Mouse (Mus musculus) intestine, embryonic 14.5 days (tissue): ENCODE measurements around the gene Chac1. TPM values are rescaled to one million over a fixed set of nuclear protein-coding genes. Genes with fewer than 3 reads are reported as not detected.
A peak's percentile ranks its signal among the peaks of the same experiment; 100 is the strongest.

Source experiments
- ATAC-seq: fragments of 200-750 bp; cut with Nextera tagmentation; replicated peaks from 2 replicates; pipeline ENCODE4 v1.8.0; 2017; ENCODE audit warnings: low read depth, moderate number of reproducible peaks, moderate TSS enrichment, moderate library complexity; ENCODE audit not compliant: low FRiP score, low TSS enrichment
- DNase-seq: peaks from one replicate; pipeline ENCODE4 v3.0.0-alpha.2; 2018; ENCODE audit warnings: low spot score
- H3K27ac ChIP-seq: fragments of 300-500 bp; sonication (generic); 2 replicates; pipeline ENCODE4 v1.5.1; 2014; ENCODE audit warnings: low read depth, mild to moderate bottlenecking, control low read depth
- H3K27me3 ChIP-seq: fragments of 300-500 bp; sonication (generic); replicated peaks from 2 replicates; pipeline ENCODE4 v1.6.1; 2014; ENCODE audit warnings: low read length, control low read depth; ENCODE audit not compliant: control insufficient read depth, insufficient read depth
- H3K36me3 ChIP-seq: fragments of 300-500 bp; sonication (generic); 2 replicates; pipeline ENCODE4 v1.6.1; 2014; ENCODE audit warnings: low read length, control low read depth; ENCODE audit not compliant: control insufficient read depth, insufficient read depth
- H3K4me1 ChIP-seq: fragments of 300-500 bp; sonication (generic); replicated peaks from 2 replicates; pipeline ENCODE4 v1.6.1; 2014; ENCODE audit warnings: low read length, control low read depth, mixed read lengths; ENCODE audit not compliant: control insufficient read depth, insufficient read depth
- H3K4me2 ChIP-seq: fragments of 300-500 bp; sonication (generic); 2 replicates; pipeline ENCODE4 v1.6.1; 2014; ENCODE audit warnings: low read length
- H3K4me3 ChIP-seq: fragments of 300-500 bp; sonication (generic); 2 replicates; pipeline ENCODE4 v1.5.1; 2014; ENCODE audit warnings: low read depth, low read length, control low read depth, mixed read lengths
- H3K9ac ChIP-seq: fragments of 300-500 bp; sonication (generic); 2 replicates; pipeline ENCODE4 v1.6.1; 2014; ENCODE audit warnings: mild to moderate bottlenecking, low read length
- H3K9me3 ChIP-seq: fragments of 300-500 bp; sonication (generic); 2 replicates; pipeline ENCODE4 v1.6.1; 2016; ENCODE audit warnings: low read length, control low read depth; ENCODE audit not compliant: control insufficient read depth
- WGBS: fragments of 180-500 bp; shearing (Covaris S2); extraction: QIAGEN DNeasy Blood & Tissue Kit; methylation state at CpG from one replicate; pipeline ENCODE4 v1.1.7; 2014; 5-methylcytosine and 5-hydroxymethylcytosine counted together
- polyA plus RNA-seq: library from polyadenylated mRNA; unstranded; fragments of >200 nt; fragmentation: Nextera tagmentation; extraction: Ambion mirVana; gene quantifications from 2 replicates; pipeline ENCODE4 v1.2.1, GENCODE M21; 2014

The Chac1 gene
- polyA plus RNA-seq, 1 experiment from 2014 or later, result 1.7 TPM

DNA sequence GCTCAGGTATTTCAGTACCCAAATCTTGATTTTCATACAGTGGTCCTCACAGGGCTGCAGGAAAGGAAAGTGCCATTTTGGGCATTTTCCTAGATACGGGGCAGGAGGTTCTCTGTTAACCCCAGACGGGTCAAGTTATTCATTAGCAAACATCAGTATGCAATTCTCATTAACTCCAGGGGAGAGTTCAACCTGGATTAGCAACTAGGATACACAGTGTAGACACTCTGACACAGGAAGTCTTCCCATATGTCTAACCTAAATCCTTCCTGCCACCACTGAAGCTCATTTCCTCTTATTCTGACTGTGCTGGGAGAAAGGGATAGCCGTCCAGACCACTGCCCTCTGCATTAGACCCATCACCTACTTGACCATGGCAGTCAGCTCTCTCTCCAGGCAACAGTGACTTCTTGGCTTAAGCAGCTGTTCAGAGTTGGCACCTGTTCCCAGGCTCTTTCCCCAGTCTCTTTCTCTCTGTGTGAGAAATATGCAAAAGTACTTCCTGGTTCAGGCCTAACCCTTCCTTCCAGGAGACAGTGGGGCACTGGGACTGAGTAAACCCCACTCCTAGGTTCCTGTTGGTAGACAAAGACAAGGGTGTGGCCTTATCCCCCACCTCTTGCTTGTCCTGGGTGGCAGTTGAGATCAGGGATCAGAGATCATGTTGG lies 32.9 kb upstream of the Chac1 start:
- H3K27me3 ChIP-seq, result peaks cover 30% of the 10 kb centered on the region
- DNase-seq, result no peak
- no peak overlapping the region for H3K4me2 ChIP-seq
- H3K36me3 ChIP-seq, result no peaks in the 10 kb centered on the region
- no peak; the same call in 1 of the 2 replicates for ATAC-seq
- H3K4me1 ChIP-seq, result peaks cover 15% of the 10 kb centered on the region
- peak overlapping the region; percentile 57; the same call in 1 of the 2 replicates for H3K27ac ChIP-seq
- H3K4me3 ChIP-seq, result no peak overlapping the region
- WGBS, result 57% methylated on average over 3 of the region's 3 CpGs
- H3K9me3 ChIP-seq, result no peaks in the 10 kb centered on the region
- H3K9ac ChIP-seq, result no peak overlapping the region

DNA sequence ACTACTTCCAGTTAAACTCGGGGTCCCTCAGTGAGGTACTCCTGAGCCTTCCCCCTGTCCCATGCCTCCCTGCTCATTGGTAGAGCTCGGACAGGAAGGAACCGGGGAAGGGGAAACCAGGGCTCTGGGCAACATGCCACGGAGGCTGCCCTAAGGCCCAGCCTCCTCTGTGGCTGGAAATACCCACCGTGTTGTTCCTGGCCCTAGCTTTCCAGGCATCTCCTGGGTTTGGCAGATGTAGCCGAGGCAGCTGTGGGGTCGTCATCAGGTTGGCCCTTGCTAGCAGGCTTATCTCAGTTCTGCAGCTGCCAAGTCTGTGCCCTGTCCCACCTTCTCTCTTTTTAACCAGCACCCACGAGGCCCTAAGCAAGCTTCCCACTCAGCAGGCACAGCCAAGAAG lies 30.5 kb upstream of the Chac1 start:
- H3K27me3 ChIP-seq, result peaks cover 53% of the 10 kb centered on the region
- ATAC-seq, result no peak

DNA sequence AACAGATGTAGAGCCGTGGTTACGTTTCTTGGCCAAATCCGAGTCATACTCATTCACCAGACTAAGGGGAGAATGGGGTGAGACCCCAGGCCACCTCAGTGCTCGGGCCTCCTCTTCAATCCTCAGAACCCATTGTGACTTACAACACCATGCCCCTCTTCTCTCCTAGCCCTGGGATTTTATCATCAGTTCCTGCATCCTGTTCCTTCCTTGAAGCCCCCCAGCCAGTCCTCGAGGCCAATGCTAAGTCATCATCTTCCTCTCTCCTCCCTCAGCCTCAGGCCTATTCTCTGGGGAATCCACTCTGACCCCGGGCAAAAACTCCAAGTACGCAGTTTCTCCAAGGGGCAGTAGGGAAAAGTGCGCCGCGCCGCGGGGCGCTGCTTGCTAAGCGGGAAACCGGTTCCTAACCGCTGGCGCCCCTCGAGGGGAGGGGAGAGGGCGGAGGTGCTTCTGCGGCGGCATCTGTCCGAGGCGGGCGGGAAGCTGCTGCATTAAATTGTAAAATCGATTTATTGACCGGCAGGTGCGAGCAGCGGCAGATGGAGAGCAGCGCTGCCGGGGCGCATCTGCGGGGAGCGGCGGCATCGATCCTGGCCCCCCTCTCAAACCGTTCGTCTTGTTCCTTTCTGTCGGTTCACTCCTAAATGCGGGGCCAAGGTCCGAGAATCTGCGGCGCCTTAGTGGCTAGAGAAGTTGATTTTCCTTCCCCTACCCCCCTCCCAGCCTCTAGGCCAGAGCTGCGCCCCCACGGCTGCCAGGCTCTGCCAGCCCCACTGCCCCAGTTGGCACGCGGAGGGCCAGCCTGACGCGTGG lies 29.1 kb upstream of the Chac1 start:
- peaks cover 31% of the 10 kb centered on the region for H3K4me1 ChIP-seq
- H3K9ac ChIP-seq, result peak overlapping the region; percentile 22; the same call in 1 of the 2 replicates
- no peak for ATAC-seq

More for the DNA sequence above, 30.5 kb upstream of the Chac1 start:
- Histone ChIP-seq H3K9me3 (no peaks in the 10 kb centered on the region), H3K36me3 (no peaks in the 10 kb centered on the region), H3K27ac (no peak overlapping the region), H3K9ac (no peak overlapping the region), H3K4me2 (no peak overlapping the region), H3K4me3 (no peak overlapping the region), H3K4me1 (peaks cover 26% of the 10 kb centered on the region)
- WGBS, result 76% methylated on average over 8 of the region's 8 CpGs
- DNase-seq, result no peak

DNA sequence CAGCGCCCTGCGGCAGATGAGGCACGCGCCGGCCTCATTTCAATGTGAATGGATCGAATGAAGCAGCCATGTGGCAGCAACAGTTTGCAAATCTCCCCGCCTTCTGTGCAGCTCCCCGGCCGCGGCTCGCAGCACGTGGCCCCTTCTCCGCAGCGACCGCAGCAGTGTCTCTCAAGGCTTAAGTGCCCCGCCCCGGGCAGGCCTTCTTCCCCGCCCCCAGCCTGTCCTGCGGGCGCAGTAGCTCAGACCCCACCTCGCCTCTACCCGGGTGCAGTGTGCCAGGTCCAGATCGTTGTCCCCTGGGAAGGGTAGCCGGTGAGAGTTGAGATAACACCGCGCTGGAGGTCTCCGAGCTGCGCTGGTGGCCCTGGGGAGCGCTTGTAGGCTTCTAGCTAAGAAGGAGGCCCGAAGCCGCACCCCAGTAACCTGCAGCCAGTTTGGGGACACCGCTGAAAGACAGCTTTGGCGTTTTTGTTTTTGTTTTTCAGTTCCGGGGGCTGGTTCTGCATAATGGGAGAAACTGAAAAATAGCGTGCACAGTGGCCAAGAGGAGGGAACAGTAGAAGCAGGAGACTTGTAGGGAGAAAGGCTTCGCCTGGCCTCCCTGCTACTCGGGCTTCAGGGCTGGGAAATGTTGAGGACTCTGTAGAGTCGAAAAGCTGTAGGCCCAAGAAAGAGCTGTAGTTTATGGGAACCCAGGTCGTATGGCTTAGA lies 28.3 kb upstream of the Chac1 start:
- peak overlapping the region; percentile 55 for H3K4me2 ChIP-seq
- peak; percentile 22; the same call in 1 of the 2 replicates for ATAC-seq
- no peaks in the 10 kb centered on the region for H3K36me3 ChIP-seq
- DNase-seq, result peak; percentile 82
- H3K4me3 ChIP-seq, result peak overlapping the region; percentile 28
- peak overlapping the region; percentile 22; the same call in 1 of the 2 replicates for H3K9ac ChIP-seq
- peaks cover 75% of the 10 kb centered on the region for H3K27me3 ChIP-seq
- no peaks in the 10 kb centered on the region for H3K9me3 ChIP-seq
- H3K4me1 ChIP-seq, result peaks cover 34% of the 10 kb centered on the region
- WGBS, result 14% methylated on average over 39 of the region's 39 CpGs
- H3K27ac ChIP-seq, result no peak overlapping the region

More for the DNA sequence above, 29.1 kb upstream of the Chac1 start:
- Histone ChIP-seq H3K27ac (no peak overlapping the region), H3K36me3 (no peaks in the 10 kb centered on the region), H3K9me3 (no peaks in the 10 kb centered on the region), H3K4me3 (peak overlapping the region; percentile 28), H3K27me3 (peaks cover 67% of the 10 kb centered on the region), H3K4me2 (peak overlapping the region; percentile 55)
- WGBS, result 6% methylated on average over 47 of the region's 48 CpGs
- DNase-seq, result no peak

DNA sequence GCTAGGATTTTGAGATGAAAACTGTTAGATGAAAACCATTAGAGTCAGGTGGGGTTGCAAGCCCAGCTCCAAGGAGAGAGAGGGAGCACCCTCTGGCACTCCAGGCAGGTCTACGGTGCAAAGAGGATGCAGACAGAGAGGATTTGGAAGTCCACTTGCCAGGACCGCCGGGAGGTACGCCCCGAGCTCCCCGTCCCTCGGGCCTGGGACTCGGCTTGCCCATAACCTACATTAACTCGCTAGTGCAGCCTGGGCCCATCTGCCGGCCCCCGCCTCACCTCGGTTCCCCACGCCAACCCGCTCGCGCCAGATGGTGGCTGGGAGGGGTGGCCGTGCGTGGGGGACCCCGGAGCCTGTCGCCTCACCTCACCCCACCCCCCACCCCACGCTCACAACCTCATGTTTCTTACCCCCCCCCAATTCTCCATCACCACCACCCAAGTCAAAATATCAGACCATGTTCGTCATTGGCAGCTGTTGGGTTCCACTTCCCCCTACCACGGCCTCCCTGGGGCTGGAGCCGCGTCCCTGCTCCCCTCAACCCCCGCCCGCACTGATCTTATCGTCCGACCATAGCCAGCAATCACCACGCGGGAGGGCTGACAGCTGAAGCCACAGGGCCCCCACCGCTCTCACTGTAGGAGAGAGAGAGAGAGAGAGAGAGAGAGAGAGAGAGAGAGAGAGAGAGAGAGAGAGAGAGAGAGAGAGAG lies 27.0 kb upstream of the Chac1 start:
- Histone ChIP-seq H3K9me3 (no peaks in the 10 kb centered on the region), H3K4me1 (peaks cover 35% of the 10 kb centered on the region), H3K4me3 (peak overlapping the region; percentile 4; the same call in 1 of the 2 replicates), H3K4me2 (peak overlapping the region; percentile 89), H3K27ac (no peak overlapping the region), H3K27me3 (peaks cover 88% of the 10 kb centered on the region), H3K36me3 (no peaks in the 10 kb centered on the region), H3K9ac (no peak overlapping the region)
- WGBS, result 7% methylated on average over 32 of the region's 32 CpGs
- no peak for ATAC-seq
- no peak for DNase-seq

DNA sequence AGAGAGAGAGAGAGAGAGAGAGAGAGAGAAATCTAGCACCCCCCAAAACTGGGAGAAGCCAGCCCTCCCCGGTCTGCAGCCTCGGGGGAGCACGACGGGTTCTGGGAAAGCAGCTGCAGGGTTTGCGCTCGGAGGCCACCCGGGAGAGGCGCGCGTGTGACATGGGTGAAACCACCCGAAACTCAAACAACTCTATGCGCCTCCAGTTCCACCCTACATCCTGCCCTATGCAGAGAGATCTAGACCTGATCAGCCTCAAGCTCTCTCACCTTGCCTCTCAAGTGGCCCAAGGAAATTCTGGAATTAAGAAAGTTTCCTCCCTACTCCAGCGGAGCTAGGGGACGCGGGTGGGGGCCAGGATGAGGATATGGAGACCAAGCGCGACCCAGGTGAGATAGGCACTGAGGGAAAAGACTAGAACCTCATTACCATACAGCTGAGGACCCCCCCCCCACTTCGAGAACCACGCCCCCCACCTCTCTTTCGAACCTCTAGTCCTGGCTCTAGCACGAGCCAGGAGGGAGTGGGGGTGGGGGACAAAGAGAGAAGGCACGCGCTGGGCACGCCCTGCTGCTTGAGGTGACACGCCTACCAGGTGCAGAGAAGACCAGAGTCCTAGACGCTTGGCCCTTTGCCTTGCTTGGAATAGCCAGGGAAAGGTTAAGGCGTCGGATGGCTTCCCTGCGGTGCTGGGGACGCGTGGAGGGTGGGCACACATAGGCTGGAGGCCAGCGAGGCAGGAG lies 26.3 kb upstream of the Chac1 start:
- H3K4me2 ChIP-seq, result peak overlapping the region; percentile 89
- peak; percentile 78 for DNase-seq
- H3K36me3 ChIP-seq, result no peaks in the 10 kb centered on the region
- WGBS, result under 1% methylated on average over 32 of the region's 32 CpGs
- H3K27me3 ChIP-seq, result peaks cover 88% of the 10 kb centered on the region
- H3K9ac ChIP-seq, result no peak overlapping the region
- H3K9me3 ChIP-seq, result no peaks in the 10 kb centered on the region
- peak overlapping the region; percentile 51 for H3K4me3 ChIP-seq
- H3K4me1 ChIP-seq, result peaks cover 35% of the 10 kb centered on the region
- ATAC-seq, result peak; percentile 53
- H3K27ac ChIP-seq, result no peak overlapping the region

DNA sequence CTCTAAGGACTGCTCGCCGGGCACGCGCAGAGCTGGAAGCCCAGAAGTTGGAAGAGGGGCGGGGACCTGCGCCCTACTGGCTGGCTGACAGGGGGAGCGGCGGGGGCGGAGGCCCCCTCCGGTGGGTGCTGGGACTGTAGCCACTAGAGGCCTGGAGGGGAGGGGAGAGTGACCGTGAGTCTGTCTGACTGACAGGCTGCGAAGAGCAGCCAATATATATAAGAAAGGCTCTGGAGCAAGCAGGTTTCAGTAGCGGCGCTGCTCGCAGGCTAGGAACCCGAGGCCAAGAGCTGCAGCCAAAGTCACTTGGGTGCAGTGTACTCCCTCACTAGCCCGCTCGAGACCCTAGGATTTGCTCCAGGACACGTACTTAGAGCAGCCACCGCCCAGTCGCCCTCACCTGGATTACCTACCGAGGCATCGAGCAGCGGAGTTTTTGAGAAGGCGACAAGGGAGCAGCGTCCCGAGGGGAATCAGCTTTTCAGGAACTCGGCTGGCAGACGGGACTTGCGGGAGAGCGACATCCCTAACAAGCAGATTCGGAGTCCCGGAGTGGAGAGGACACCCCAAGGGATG lies 25.4 kb upstream of the Chac1 start, which contains the start of gene Dll4:
TSS of gene Dll4 (plus strand) at position 217 of the 576 bp plus-strand sequence.
- peaks cover 35% of the 10 kb centered on the region for H3K4me1 ChIP-seq
- under 1% methylated on average over 31 of the region's 33 CpGs for WGBS
- 0 out of 2 replicates have a peak within 1 kb of the TSS, but pooled peaks have one; percentile 1 for H3K27ac ChIP-seq
- no peaks in the 10 kb centered on the region for H3K9me3 ChIP-seq
- H3K9ac ChIP-seq, result peak within 1 kb of the TSS; percentile 29
- peak within 1 kb of the TSS; percentile 51 for H3K4me3 ChIP-seq
- ATAC-seq, result peak; percentile 53
- DNase-seq, result peak; percentile 85
- peaks cover 90% of the 10 kb centered on the region for H3K27me3 ChIP-seq
- H3K36me3 ChIP-seq, result no peaks in the 10 kb centered on the region
- peak within 1 kb of the TSS; percentile 89 for H3K4me2 ChIP-seq
